27 mouse cellular contexts compared by ENCODE assay signal in genomic region chr8:49699058-49699457, GRCm38 (mm10).
"Had no signal": no experiment of that assay in that cellular context is flagged by ENCODE, and none has a peak within 500 bp of the region (broad histone marks: within the 10 kb centered on the region; RNA-seq: fewer than 3 reads in every experiment).

No protein-coding gene starts in this region.

- H3K4me2 ChIP-seq: embryonic facial prominence, embryonic 12.5 days; embryonic facial prominence, embryonic 13.5 days; embryonic facial prominence, embryonic 15.5 days; forebrain, embryonic 12.5 days; forebrain, embryonic 13.5 days; forebrain, embryonic 15.5 days; heart, embryonic 11.5 days had no signal

- H3K9me3 ChIP-seq: embryonic facial prominence, embryonic 12.5 days; embryonic facial prominence, embryonic 13.5 days; embryonic facial prominence, embryonic 15.5 days; forebrain, embryonic 10.5 days; forebrain, embryonic 12.5 days; forebrain, embryonic 13.5 days; forebrain, embryonic 15.5 days; heart, embryonic 10.5 days had no signal

- DNase-seq: cerebellum, adult 9-11 months; cerebellum, postnatal 10 days; cerebellum, postnatal 14 days; cerebellum, postnatal 25 days; cerebellum, postnatal 36 days; embryo, embryonic 11 days; forebrain, postnatal 0 days; gastrocnemius, adult 2 months; gastrocnemius, postnatal 10 days; gastrocnemius, postnatal 14 days; gastrocnemius, postnatal 25 days; gastrocnemius, postnatal 36 days; heart, adult 11 months; heart, adult 18-20 months; heart, adult 2 months had no signal

- H3K36me3 ChIP-seq: embryonic facial prominence, embryonic 12.5 days; embryonic facial prominence, embryonic 13.5 days; embryonic facial prominence, embryonic 15.5 days; forebrain, embryonic 10.5 days; forebrain, embryonic 12.5 days; forebrain, embryonic 15.5 days; heart, embryonic 10.5 days had no signal

- H3K4me1 ChIP-seq: forebrain, embryonic 10.5 days; forebrain, embryonic 12.5 days; forebrain, embryonic 13.5 days; forebrain, embryonic 15.5 days; heart, embryonic 10.5 days had no signal

- ATAC-seq: forebrain, embryonic 13.5 days; forebrain, embryonic 14.5 days; forebrain, embryonic 15.5 days; forebrain, embryonic 16.5 days; forebrain, postnatal 0 days had no signal

- H3K9ac ChIP-seq: embryonic facial prominence, embryonic 12.5 days; embryonic facial prominence, embryonic 13.5 days; embryonic facial prominence, embryonic 15.5 days; forebrain, embryonic 12.5 days; forebrain, embryonic 13.5 days; forebrain, embryonic 15.5 days; forebrain, postnatal 0 days had no signal

- H3K4me3 ChIP-seq: embryonic facial prominence, embryonic 12.5 days; embryonic facial prominence, embryonic 13.5 days; embryonic facial prominence, embryonic 15.5 days; erythroblast, embryonic 14.5 days; forebrain, embryonic 10.5 days; forebrain, embryonic 12.5 days; forebrain, embryonic 13.5 days; forebrain, embryonic 15.5 days; gastrocnemius, adult 2 months; heart, adult 2 months; heart, embryonic 10.5 days had no signal

- H3K27ac ChIP-seq: embryonic facial prominence, embryonic 12.5 days; embryonic facial prominence, embryonic 13.5 days; embryonic facial prominence, embryonic 15.5 days; forebrain, embryonic 10.5 days; forebrain, embryonic 12.5 days; forebrain, embryonic 13.5 days; forebrain, embryonic 15.5 days; gastrocnemius, adult 2 months; heart, adult 2 months; heart, embryonic 10.5 days had no signal

- H3K27me3 ChIP-seq: embryonic facial prominence, embryonic 12.5 days; embryonic facial prominence, embryonic 13.5 days; embryonic facial prominence, embryonic 15.5 days; forebrain, embryonic 12.5 days; forebrain, embryonic 13.5 days; forebrain, embryonic 15.5 days had no signal
